In the genomic region with DNA sequence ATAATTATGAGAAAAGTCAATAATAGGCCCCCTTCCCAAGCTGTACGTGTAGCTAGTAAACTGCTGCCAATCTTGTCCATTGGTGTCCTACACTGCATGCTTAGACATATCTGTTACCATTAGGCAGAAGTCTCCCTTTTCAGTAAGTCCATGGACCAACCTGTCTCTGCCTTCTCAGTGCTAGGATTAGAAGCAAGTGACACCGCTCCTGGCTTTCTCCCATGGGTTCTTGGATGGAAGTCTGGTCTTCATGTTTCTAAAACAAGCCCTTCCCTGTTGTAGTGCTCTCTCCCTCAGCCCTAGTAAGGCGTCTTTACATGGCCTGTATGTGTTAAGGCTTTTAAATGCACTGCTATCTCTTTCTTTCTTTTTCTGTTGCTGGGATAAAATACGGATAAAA, we compare ENCODE assay signal across 16 mouse cellular contexts.
DNase-seq lines count a peak whose midpoint lies in the region.
"Had no signal": no experiment of that assay in that cellular context is flagged by ENCODE, and none has a peak within 500 bp of the region (broad histone marks: within the 10 kb centered on the region; RNA-seq: fewer than 3 reads in every experiment).

No protein-coding gene starts in this region.

- intact Hi-C loops in gastrocnemius, postnatal 14 days (cut with DNase I; ENCODE audit: low total_unique reads): no loop called here

- DNase-seq in gastrocnemius, adult 18-20 months (ENCODE audit: low spot score): peak; percentile 71
- no peak for DNase-seq in gastrocnemius, postnatal 4 days (ENCODE audit: low spot score in 2 of 2)
- peak; percentile 22 to 53 for DNase-seq in gastrocnemius, adult 8-10 months (ENCODE audit: low spot score in 2 of 2)
- DNase-seq in gastrocnemius, postnatal 14 days: no peak
- peak; percentile 11 for DNase-seq in gastrocnemius, postnatal 25 days
- DNase-seq in embryo, embryonic 11 days: no peak
- DNase-seq: adrenal gland, adult 8-10 months; adrenal gland, postnatal 14 days; adrenal gland, postnatal 36 days; B cell, adult 2 months; cerebellum, adult 11-12 months; cerebellum, adult 8-10 months; cerebellum, adult 9-11 months; cerebellum, postnatal 14 days; cerebellum, postnatal 36 days; forebrain, postnatal 0 days had no signal

Comparison
In these comparisons a context has a peak if more than half of its experiments do, and no peak if none do; other contexts are left out.
1. DNase-seq: peak in gastrocnemius, adult 18-20 months (single experiment), gastrocnemius, adult 8-10 months (2 of 2) and gastrocnemius, postnatal 25 days (single experiment); none in gastrocnemius, postnatal 4 days (0 of 2), gastrocnemius, postnatal 14 days (single experiment) and embryo, embryonic 11 days (single experiment).